Mouse (Mus musculus): ENCODE measurements around the gene Jun. TPM values are rescaled to one million over a fixed set of nuclear protein-coding genes. Genes with fewer than 3 reads are reported as not detected.

The Jun gene
- total RNA-seq (2023): 1,218 to 1,650 TPM (median 1,460 TPM) in 4 replicates

DNA sequence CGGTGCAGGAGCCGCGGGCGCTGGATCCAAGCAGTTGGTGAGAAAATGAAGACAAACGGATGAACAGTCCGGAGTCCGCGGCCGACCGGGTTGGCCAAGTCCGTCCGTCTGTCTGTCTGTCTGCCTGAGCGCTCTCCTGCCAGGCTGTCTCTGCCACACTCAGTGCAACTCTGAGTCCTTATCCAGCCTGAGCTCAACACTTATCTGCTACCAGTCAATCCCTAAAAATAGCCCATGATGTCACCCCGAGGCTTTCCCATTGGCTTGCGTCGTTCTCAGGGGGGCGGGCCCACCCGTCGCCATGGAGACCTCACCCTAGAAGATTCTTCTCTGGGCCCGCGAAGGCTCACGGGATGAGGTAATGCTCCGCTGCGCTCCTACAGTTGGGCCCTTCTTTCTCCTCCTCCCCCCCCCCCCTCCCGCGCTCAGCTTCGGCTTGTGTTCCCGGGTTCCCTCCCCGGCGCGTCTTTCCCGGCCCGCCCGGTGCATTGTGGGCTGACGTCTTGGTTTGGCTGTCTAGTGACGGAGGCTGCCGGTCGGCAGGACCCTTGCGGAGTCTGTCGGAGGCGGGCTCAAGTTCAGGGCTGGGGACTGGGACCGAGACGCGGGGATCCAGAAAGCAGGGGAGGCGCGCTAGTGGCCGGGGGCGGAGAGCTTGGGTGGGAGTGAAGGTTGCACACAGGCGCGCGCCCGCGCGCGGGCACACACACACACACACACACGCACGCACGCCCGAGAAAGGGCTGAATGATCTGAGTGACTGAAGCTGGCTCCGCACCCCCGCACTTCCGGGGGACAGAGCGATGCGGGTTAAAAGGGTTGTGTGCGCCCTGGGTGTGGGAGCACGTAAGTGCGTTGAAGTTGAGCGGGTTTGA lies at the start of gene Jun:
Jun (minus strand) TSS at position 198 of the 875 bp plus-strand sequence.

Other genes starting within 250 kb of the Jun start
- gene Eqtn, start 123.4 kb downstream of the Jun start, total RNA-seq (2023): 0.52 to 1.1 TPM (median 0.85 TPM) in 3 of 4 replicates, not detected in the other
- gene Mysm1, start 73.1 kb downstream of the Jun start, total RNA-seq (2023): 66.2 to 76.9 TPM (median 73.3 TPM) in 4 replicates

All from B cell, adult 62 days (primary cell).